ENCODE assay signal across 8 mouse cellular contexts in genomic region chr10:81297845-81298244, GRCm38 (mm10). TPM values are rescaled to one million over a fixed set of nuclear protein-coding genes. Genes with fewer than 3 reads are reported as not detected.
DNase-seq lines count a peak whose midpoint lies in the region; ATAC-seq and TF ChIP-seq lines count a peak whose summit lies in the region.

No protein-coding gene starts in this region.

- H3K27me3 ChIP-seq in cerebellum, adult 2 months (ENCODE audit: control insufficient read depth, insufficient read depth, low read length), result no peaks in the 10 kb centered on the region
- H3K27me3 ChIP-seq in embryonic facial prominence, embryonic 10.5 days (replicated peaks; ENCODE audit: low read depth, poor library complexity, severe bottlenecking), result no peaks in the 10 kb centered on the region
- no peaks in the 10 kb centered on the region for H3K27me3 ChIP-seq in liver, embryonic 15.5 days

- peaks cover 78% of the 10 kb centered on the region for H3K4me1 ChIP-seq in cerebellum, adult 2 months (ENCODE audit: control insufficient read depth, insufficient read depth, low read length)
- peaks cover 87% of the 10 kb centered on the region for H3K4me1 ChIP-seq in embryonic facial prominence, embryonic 10.5 days
- peaks cover 99% of the 10 kb centered on the region for H3K4me1 ChIP-seq in liver, embryonic 15.5 days (replicated peaks)

- no peak for TF ChIP-seq POLR2A in cerebellum, adult 2 months (IDR thresholded peaks at IDR 0.05; ENCODE audit: borderline replicate concordance, insufficient read depth, low read length)

- peaks cover 61% of the 10 kb centered on the region for H3K36me3 ChIP-seq in embryonic facial prominence, embryonic 10.5 days (replicated peaks)
- 0 out of 2 replicates have a peak, but pooled peaks cover 6% of the 10 kb centered on the region for H3K36me3 ChIP-seq in liver, embryonic 15.5 days (replicated peaks)

- WGBS in cerebellum, adult 2 months, result 11% methylated on average over 10 of the region's 10 CpGs
- WGBS in embryonic facial prominence, embryonic 10.5 days, result 49% methylated on average over 10 of the region's 10 CpGs
- WGBS in liver, embryonic 15.5 days (ENCODE audit: insufficient replicate concordance), result 23% methylated on average over 10 of the region's 10 CpGs

- peak; percentile 7; the same call in 1 of the 2 replicates for ATAC-seq in liver, embryonic 15.5 days (ENCODE audit: insufficient read depth)

- no peak for TF ChIP-seq CTCF in cerebellum, adult 2 months (IDR thresholded peaks at IDR 0.05; ENCODE audit: borderline replicate concordance, insufficient read depth, low read depth, low read length)

- peak overlapping the region; percentile 19 for H3K4me3 ChIP-seq in cerebellum, adult 2 months (replicated peaks; ENCODE audit: insufficient read depth, low read depth, low read length)
- no peak overlapping the region for H3K4me3 ChIP-seq in embryonic facial prominence, embryonic 10.5 days
- H3K4me3 ChIP-seq in liver, embryonic 15.5 days (replicated peaks), result no peak overlapping the region

- peak overlapping the region; percentile 6; the same call in 1 of the 2 replicates for H3K9ac ChIP-seq in liver, embryonic 15.5 days

- no peaks in the 10 kb centered on the region for H3K9me3 ChIP-seq in embryonic facial prominence, embryonic 10.5 days
- H3K9me3 ChIP-seq in liver, embryonic 15.5 days (replicated peaks), result no peaks in the 10 kb centered on the region

- peak overlapping the region; percentile 27 for H3K4me2 ChIP-seq in liver, embryonic 15.5 days

- peak overlapping the region; percentile 78 for H3K27ac ChIP-seq in cerebellum, adult 2 months (ENCODE audit: insufficient read depth, low read length)
- H3K27ac ChIP-seq in embryonic facial prominence, embryonic 10.5 days (replicated peaks), result peak overlapping the region; percentile 49; the same call in 1 of the 2 replicates
- peak overlapping the region; percentile 86 for H3K27ac ChIP-seq in liver, embryonic 15.5 days (replicated peaks)

- DNase-seq in cerebellum, adult 2 months, result peak in 1 of 2 experiments; percentile 50
- DNase-seq in cerebellum, postnatal 14 days, result no peak
- no peak for DNase-seq in embryonic facial prominence, embryonic 10.5 days (ENCODE audit: low spot score)
- peak; percentile 78 for DNase-seq in induced T-regulatory cell, adult 2 months (ENCODE audit: low read depth)
- DNase-seq in spleen, postnatal 36 days (ENCODE audit: low spot score in 2 of 2), result peak; percentile 80 to 81
- no peak for DNase-seq in layer of hippocampus, adult 9-11 months
- DNase-seq in cerebellum, adult 8-10 months, result no peak

RNA-seq across cellular contexts. Expression of gene Pip5k1c, which starts 5.1 kb away (rescaled TPM):
- 288 and 314 TPM in 2 replicates for polyA plus RNA-seq in cerebellum, adult 2 months (2012; rRNA removed)
- 72.2 and 72.4 TPM in 2 replicates for polyA plus RNA-seq in embryonic facial prominence, embryonic 10.5 days (2016; fragmentation: Nextera tagmentation; extraction: Ambion mirVana)
- polyA plus RNA-seq in liver, embryonic 15.5 days (2015; fragmentation: Nextera tagmentation; extraction: Ambion mirVana), result 13.4 and 15.2 TPM in 2 replicates

RNA-seq across cellular contexts. Expression of gene Tjp3, which starts 6.5 kb away (rescaled TPM):
- 0.51 and 1.2 TPM in 2 replicates for polyA plus RNA-seq in cerebellum, adult 2 months (2012; rRNA removed)
- 8.9 and 9.0 TPM in 2 replicates for polyA plus RNA-seq in embryonic facial prominence, embryonic 10.5 days (2016; fragmentation: Nextera tagmentation; extraction: Ambion mirVana)
- polyA plus RNA-seq in liver, embryonic 15.5 days (2015; fragmentation: Nextera tagmentation; extraction: Ambion mirVana), result 0.93 and 1.4 TPM in 2 replicates

RNA-seq across cellular contexts. Expression of gene Cactin, which starts 23.1 kb away (rescaled TPM):
- 36.3 and 36.9 TPM in 2 replicates for polyA plus RNA-seq in cerebellum, adult 2 months (2012; rRNA removed)
- 52.3 and 54.3 TPM in 2 replicates for polyA plus RNA-seq in embryonic facial prominence, embryonic 10.5 days (2016; fragmentation: Nextera tagmentation; extraction: Ambion mirVana)
- polyA plus RNA-seq in liver, embryonic 15.5 days (2015; fragmentation: Nextera tagmentation; extraction: Ambion mirVana), result 24.3 and 29.5 TPM in 2 replicates

RNA-seq across cellular contexts. Expression of gene Tbxa2r, which starts 30.7 kb away (rescaled TPM):
- polyA plus RNA-seq in cerebellum, adult 2 months (2012; rRNA removed), result 2.2 and 3.2 TPM in 2 replicates
- 3.1 and 3.6 TPM in 2 replicates for polyA plus RNA-seq in embryonic facial prominence, embryonic 10.5 days (2016; fragmentation: Nextera tagmentation; extraction: Ambion mirVana)
- 4.0 and 5.0 TPM in 2 replicates for polyA plus RNA-seq in liver, embryonic 15.5 days (2015; fragmentation: Nextera tagmentation; extraction: Ambion mirVana)

RNA-seq across cellular contexts. Expression of gene Apba3, which starts 31.1 kb away (rescaled TPM):
- 61.8 and 63.9 TPM in 2 replicates for polyA plus RNA-seq in cerebellum, adult 2 months (2012; rRNA removed)
- polyA plus RNA-seq in embryonic facial prominence, embryonic 10.5 days (2016; fragmentation: Nextera tagmentation; extraction: Ambion mirVana), result 57.2 and 57.5 TPM in 2 replicates
- 24.0 and 27.3 TPM in 2 replicates for polyA plus RNA-seq in liver, embryonic 15.5 days (2015; fragmentation: Nextera tagmentation; extraction: Ambion mirVana)

Comparison
In these comparisons a context has a peak if more than half of its experiments do, and no peak if none do; other contexts are left out.
1. DNase-seq: peak in induced T-regulatory cell, adult 2 months (single experiment) and spleen, postnatal 36 days (2 of 2); none in cerebellum, postnatal 14 days (0 of 2), embryonic facial prominence, embryonic 10.5 days (single experiment), layer of hippocampus, adult 9-11 months (single experiment) and cerebellum, adult 8-10 months (single experiment).
2. Peak in every context shown above with its lines, with median percentiles within 50 percentile points of each other: H3K27ac ChIP-seq.